Mouse (Mus musculus) gastrocnemius, adult 2 months (tissue): ENCODE results near the gene Npas1. TPM values are rescaled to one million over a fixed set of nuclear protein-coding genes. Genes with fewer than 3 reads are reported as not detected.

ENCODE experiments used
- DNase-seq: peaks from one replicate; pipeline ENCODE4 v3.0.0; 2022
- H3K27ac ChIP-seq: fragments of 200-600 bp; 2 replicates; pipeline ENCODE4 v1.8.1; 2022; ENCODE audit warnings: mild to moderate bottlenecking
- H3K4me3 ChIP-seq: fragments of 200-600 bp; 2 replicates; pipeline ENCODE4 v1.8.1; 2022; ENCODE audit warnings: mild to moderate bottlenecking, moderate library complexity
- CTCF ChIP-seq: fragments of 200-600 bp; IDR thresholded peaks from 2 replicates; pipeline ENCODE4 v1.8.1; 2022; ENCODE audit warnings: antibody characterized with exemption, mild to moderate bottlenecking, moderate library complexity
- intact Hi-C: fragments of 180-260 bp; cut with DNase I; formaldehyde crosslinking; loops from one replicate; pipeline ENCODE4 v1.15.1; 2025
- total RNA-seq, 2 experiments: library from RNA; stranded (reverse); gene quantifications; 2 replicates each; pipeline ENCODE4 v1.2.3; 2021

The Npas1 gene
- total RNA-seq, 2 experiments from 2014 or later, result not detected

- TF ChIP-seq CTCF, result no peak
- Histone ChIP-seq H3K4me3 (no peak overlapping the region), H3K27ac (peak overlapping the region; percentile 100)
- intact Hi-C loops, result no loop called here
- no peak for DNase-seq
Observed at GRCm38 (mm10) chr7:16406978-16407377, 70.5 kb downstream of the Npas1 start.

Other genes starting within 250 kb of the Npas1 start
- gene C5ar2, start 233.6 kb downstream of the Npas1 start, total RNA-seq, result under 1 TPM; 0.18 to 0.39 TPM
- 1 to 10 TPM; 1.6 to 2.4 TPM for gene C5ar1, start 218.2 kb downstream of the Npas1 start, total RNA-seq
- gene Inafm1, start 204.1 kb downstream of the Npas1 start, total RNA-seq, result 10 to 100 TPM; 15.7 to 15.8 TPM
- gene Ccdc9, start 190.9 kb downstream of the Npas1 start, total RNA-seq, result 10 to 100 TPM; 41.0 to 42.1 TPM
- gene Bbc3, start 169.3 kb downstream of the Npas1 start, total RNA-seq, result 1 to 10 TPM; 1.4 to 2.9 TPM
- 10 to 100 TPM; 21.6 to 34.8 TPM for gene Sae1, start 89.9 kb downstream of the Npas1 start, total RNA-seq
- 10 to 100 TPM; 29.9 to 32.0 TPM for gene Zc3h4, start 76.8 kb downstream of the Npas1 start, total RNA-seq
- 10 to 100 TPM; 49.2 to 50.0 TPM for gene Tmem160, start 24.9 kb downstream of the Npas1 start, total RNA-seq
- 10 to 100 TPM; 19.3 to 20.6 TPM for gene Arhgap35, start 137.3 kb upstream of the Npas1 start, total RNA-seq
- gene Ceacam15, start 198.0 kb upstream of the Npas1 start, total RNA-seq, result not detected
- not detected for gene Ceacam9, start 244.2 kb upstream of the Npas1 start, total RNA-seq